Mouse (Mus musculus) macrophage (primary cell): ENCODE data around the gene Cdc14a. TPM values are rescaled to one million over a fixed set of nuclear protein-coding genes. Genes with fewer than 3 reads are reported as not detected.

Source experiments
- H3K27ac ChIP-seq: fragments of 350-480 bp; formaldehyde crosslinking; 2 replicates; pipeline ENCODE4 v1.9.0; 2021
- H3K36me3 ChIP-seq: fragments of 350-480 bp; formaldehyde crosslinking; 2 replicates; pipeline ENCODE4 v1.9.0; 2021; ENCODE audit errors: inconsistent target
- H3K4me3 ChIP-seq: fragments of 350-480 bp; formaldehyde crosslinking; 2 replicates; pipeline ENCODE4 v1.9.0; 2021; ENCODE audit errors: inconsistent target
- H3K79me2 ChIP-seq: fragments of 350-480 bp; formaldehyde crosslinking; 2 replicates; pipeline ENCODE4 v1.9.0; 2021; ENCODE audit errors: inconsistent target
- WGBS: methylation state at CpG from one replicate; pipeline ENCODE4 v1.1.7; 2026; ENCODE audit warnings: inconsistent platforms; ENCODE audit not compliant: missing documents; 5-methylcytosine and 5-hydroxymethylcytosine counted together
- polyA plus RNA-seq: library from polyadenylated mRNA; stranded (reverse); fragments of 250-400 nt; gene quantifications from 3 replicates; pipeline ENCODE4 v1.2.4, GENCODE M21; 2018; ENCODE audit warnings: inconsistent platforms

Cdc14a gene
- polyA plus RNA-seq, 1 experiment from 2014 or later: 2.0 TPM

GRCm38 (mm10) chr3:116267036-116267654, 156.7 kb downstream of the Cdc14a start:
- no peaks in the 10 kb centered on the region for H3K79me2 ChIP-seq
- H3K27ac ChIP-seq: no peak overlapping the region
- H3K4me3 ChIP-seq: no peak overlapping the region
- H3K36me3 ChIP-seq: no peaks in the 10 kb centered on the region
- 100% methylated on average over 2 of the region's 2 CpGs for WGBS

- 94% methylated on average over 3 of the region's 3 CpGs for WGBS
- H3K27ac ChIP-seq: no peak overlapping the region
- H3K4me3 ChIP-seq: no peak overlapping the region
- H3K36me3 ChIP-seq: no peaks in the 10 kb centered on the region
- H3K79me2 ChIP-seq: no peaks in the 10 kb centered on the region
These were observed 157.5 kb downstream of the Cdc14a start for GRCm38 (mm10) chr3:116266360-116266759.

- no peaks in the 10 kb centered on the region for H3K36me3 ChIP-seq
- WGBS: 100% methylated on average over 1 of the region's 1 CpGs
- no peaks in the 10 kb centered on the region for H3K79me2 ChIP-seq
- no peak overlapping the region for H3K27ac ChIP-seq
- H3K4me3 ChIP-seq: no peak overlapping the region
These were observed 159.9 kb downstream of the Cdc14a start for GRCm38 (mm10) chr3:116263977-116264376.

GRCm38 (mm10) chr3:116263061-116263460, 160.8 kb downstream of the Cdc14a start:
- Histone ChIP-seq H3K79me2 (no peaks in the 10 kb centered on the region), H3K4me3 (no peak overlapping the region), H3K27ac (no peak overlapping the region), H3K36me3 (no peaks in the 10 kb centered on the region)
- 99% methylated on average over 5 of the region's 5 CpGs for WGBS

GRCm38 (mm10) chr3:116256104-116256503, 167.7 kb downstream of the Cdc14a start:
- H3K36me3 ChIP-seq: no peaks in the 10 kb centered on the region
- no peak overlapping the region for H3K4me3 ChIP-seq
- H3K79me2 ChIP-seq: no peaks in the 10 kb centered on the region
- H3K27ac ChIP-seq: no peak overlapping the region
- 15% methylated on average over 5 of the region's 5 CpGs for WGBS

- Histone ChIP-seq H3K27ac (no peak within 1 kb of the TSS), H3K36me3 (no peaks in the 10 kb centered on the region), H3K79me2 (no peaks in the 10 kb centered on the region), H3K4me3 (no peak within 1 kb of the TSS)
- WGBS: 13% methylated on average over 9 of the region's 9 CpGs
These were observed 170.7 kb downstream of the Cdc14a start, which contains the start of gene Gpr88 for GRCm38 (mm10) chr3:116253077-116253531. Gpr88 (minus strand) TSS chr3:116253503.

- H3K4me3 ChIP-seq: no peak overlapping the region
- H3K79me2 ChIP-seq: no peaks in the 10 kb centered on the region
- WGBS: 2% methylated on average over 46 of the region's 48 CpGs
- H3K27ac ChIP-seq: no peak overlapping the region
- H3K36me3 ChIP-seq: no peaks in the 10 kb centered on the region
These were observed 171.4 kb downstream of the Cdc14a start for GRCm38 (mm10) chr3:116252255-116253040.

GRCm38 (mm10) chr3:116251481-116252254, 172.2 kb downstream of the Cdc14a start:
- WGBS: 3% methylated on average over 84 of the region's 86 CpGs
- Histone ChIP-seq H3K36me3 (no peaks in the 10 kb centered on the region), H3K4me3 (no peak overlapping the region), H3K27ac (no peak overlapping the region), H3K79me2 (no peaks in the 10 kb centered on the region)

GRCm38 (mm10) chr3:116249026-116249425, 174.8 kb downstream of the Cdc14a start:
- WGBS: 90% methylated on average over 2 of the region's 2 CpGs

GRCm38 (mm10) chr3:116244476-116244875, 179.4 kb downstream of the Cdc14a start:
- H3K4me3 ChIP-seq: no peak overlapping the region
- WGBS: 75% methylated on average over 6 of the region's 6 CpGs
- no peaks in the 10 kb centered on the region for H3K79me2 ChIP-seq
- H3K36me3 ChIP-seq: no peaks in the 10 kb centered on the region
- no peak overlapping the region for H3K27ac ChIP-seq

More at GRCm38 (mm10) chr3:116249026-116249425, 174.8 kb downstream of the Cdc14a start:
- H3K36me3 ChIP-seq: no peaks in the 10 kb centered on the region
- no peak overlapping the region for H3K4me3 ChIP-seq
- H3K27ac ChIP-seq: no peak overlapping the region
- H3K79me2 ChIP-seq: no peaks in the 10 kb centered on the region

- Histone ChIP-seq H3K27ac (no peak overlapping the region), H3K4me3 (no peak overlapping the region), H3K36me3 (no peaks in the 10 kb centered on the region), H3K79me2 (no peaks in the 10 kb centered on the region)
- WGBS: 91% methylated on average over 9 of the region's 9 CpGs
These were observed 181.1 kb downstream of the Cdc14a start for GRCm38 (mm10) chr3:116242685-116243084.

- WGBS: 87% methylated on average over 5 of the region's 5 CpGs
- Histone ChIP-seq H3K27ac (no peak overlapping the region), H3K79me2 (no peaks in the 10 kb centered on the region), H3K36me3 (no peaks in the 10 kb centered on the region), H3K4me3 (no peak overlapping the region)
These were observed 186.3 kb downstream of the Cdc14a start for GRCm38 (mm10) chr3:116237527-116237926.

GRCm38 (mm10) chr3:116236856-116237255, 187.0 kb downstream of the Cdc14a start:
- WGBS: 85% methylated on average over 4 of the region's 4 CpGs

GRCm38 (mm10) chr3:116233515-116233914, 190.3 kb downstream of the Cdc14a start:
- Histone ChIP-seq H3K36me3 (no peaks in the 10 kb centered on the region), H3K27ac (no peak overlapping the region), H3K79me2 (no peaks in the 10 kb centered on the region), H3K4me3 (no peak overlapping the region)
- WGBS: 91% methylated on average over 3 of the region's 3 CpGs

More at GRCm38 (mm10) chr3:116236856-116237255, 187.0 kb downstream of the Cdc14a start:
- Histone ChIP-seq H3K79me2 (no peaks in the 10 kb centered on the region), H3K36me3 (no peaks in the 10 kb centered on the region), H3K27ac (no peak overlapping the region), H3K4me3 (no peak overlapping the region)
